Mouse (Mus musculus): ENCODE data around the gene Doc2g. TPM values are rescaled to one million over a fixed set of nuclear protein-coding genes. Genes with fewer than 3 reads are reported as not detected.
A peak's percentile ranks its signal among the peaks of the same experiment; 100 is the strongest.
"Not testable (repeated sequence)": the region's sequence is repeated elsewhere in the genome, so short reads cannot be mapped to it uniquely, and the experiment has no call there.

The Doc2g gene
- 2.6 and 2.8 TPM in 2 replicates for polyA plus RNA-seq (2015; fragmentation: Nextera tagmentation; extraction: Ambion mirVana)

DNA sequence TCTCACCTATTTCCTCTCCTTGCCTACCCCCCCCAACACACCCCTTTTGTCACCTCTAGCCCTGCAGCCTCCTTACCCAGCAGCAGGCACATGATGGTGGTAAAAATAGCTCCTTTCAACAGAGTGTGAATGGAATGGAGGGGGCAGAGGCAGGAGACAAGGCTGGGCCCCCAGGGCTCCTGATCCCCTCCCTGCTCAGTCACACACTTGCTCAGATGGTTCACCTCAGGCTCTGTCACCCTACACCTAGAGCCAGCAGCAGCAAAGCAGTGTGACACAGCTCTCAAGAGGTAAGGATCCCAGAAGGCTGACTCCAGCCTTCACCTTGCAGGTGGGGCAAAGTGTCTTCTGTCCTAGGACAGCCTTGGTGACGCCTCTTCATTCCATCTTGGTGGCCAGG is at the start of gene Doc2g:
Gene Doc2g, plus strand, starts transcription at position 202 of the 400 bp plus-strand sequence.
- ATAC-seq (replicated peaks; ENCODE audit: low FRiP score, low read depth) (no peak), DNase-seq (ENCODE audit: low spot score) (no peak)
- 46% methylated on average over 1 of the region's 1 CpGs for WGBS
- H3K27me3 ChIP-seq (ENCODE audit: insufficient read depth, low read length): no peaks in the 10 kb centered on the region
- H3K9ac ChIP-seq (ENCODE audit: low read depth, low read length): no peak within 1 kb of the TSS
- no peak for TF ChIP-seq CTCF (IDR thresholded peaks at IDR 0.05; ENCODE audit: low read depth)
- no peak within 1 kb of the TSS for H3K27ac ChIP-seq
- peaks cover 8% of the 10 kb centered on the region; the same call in 1 of the 2 replicates for H3K4me1 ChIP-seq (replicated peaks; ENCODE audit: insufficient read depth, low read length)
- H3K36me3 ChIP-seq (ENCODE audit: insufficient read depth, low read length): peaks cover 13% of the 10 kb centered on the region
- no peaks in the 10 kb centered on the region for H3K9me3 ChIP-seq (replicated peaks; ENCODE audit: low read length)
- no peak within 1 kb of the TSS for H3K4me3 ChIP-seq (replicated peaks; ENCODE audit: low read depth, low read length)
- no peak within 1 kb of the TSS for H3K4me2 ChIP-seq (ENCODE audit: low read length)

DNA sequence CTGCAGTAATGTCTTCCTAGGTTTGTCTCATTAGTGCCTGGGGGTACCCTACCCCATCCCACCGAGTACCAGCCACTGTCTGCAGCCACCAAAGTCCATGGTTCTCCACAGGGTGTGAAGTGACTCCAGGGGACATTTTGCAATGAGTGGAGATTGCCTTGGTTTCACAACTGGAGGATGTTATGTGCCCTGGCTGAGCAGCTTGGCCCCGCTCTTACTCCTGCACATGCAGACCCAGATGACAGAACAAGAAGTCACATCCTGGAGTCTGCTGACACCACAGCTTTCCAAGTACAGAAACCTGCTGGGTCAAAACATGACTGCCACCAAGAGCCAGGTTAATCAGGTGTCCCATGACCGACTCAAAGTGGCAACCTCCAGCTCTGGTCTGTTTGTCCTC is 48.1 kb upstream of the Doc2g start:
- no peak for DNase-seq (ENCODE audit: low spot score)
- H3K9ac ChIP-seq (ENCODE audit: low read depth, low read length): no peak overlapping the region
- TF ChIP-seq CTCF (IDR thresholded peaks at IDR 0.05; ENCODE audit: low read depth): no peak
- H3K4me3 ChIP-seq (replicated peaks; ENCODE audit: low read depth, low read length): no peak overlapping the region
- ATAC-seq (replicated peaks; ENCODE audit: low FRiP score, low read depth): no peak
- no peak overlapping the region for H3K4me2 ChIP-seq (ENCODE audit: low read length)
- no peak overlapping the region for H3K27ac ChIP-seq
- H3K36me3 ChIP-seq (ENCODE audit: insufficient read depth, low read length): no peaks in the 10 kb centered on the region
- 64% methylated on average over 3 of the region's 3 CpGs for WGBS
- H3K27me3 ChIP-seq (ENCODE audit: insufficient read depth, low read length): no peaks in the 10 kb centered on the region
- H3K9me3 ChIP-seq (replicated peaks; ENCODE audit: low read length): no peaks in the 10 kb centered on the region
- no peaks in the 10 kb centered on the region for H3K4me1 ChIP-seq (replicated peaks; ENCODE audit: insufficient read depth, low read length)

DNA sequence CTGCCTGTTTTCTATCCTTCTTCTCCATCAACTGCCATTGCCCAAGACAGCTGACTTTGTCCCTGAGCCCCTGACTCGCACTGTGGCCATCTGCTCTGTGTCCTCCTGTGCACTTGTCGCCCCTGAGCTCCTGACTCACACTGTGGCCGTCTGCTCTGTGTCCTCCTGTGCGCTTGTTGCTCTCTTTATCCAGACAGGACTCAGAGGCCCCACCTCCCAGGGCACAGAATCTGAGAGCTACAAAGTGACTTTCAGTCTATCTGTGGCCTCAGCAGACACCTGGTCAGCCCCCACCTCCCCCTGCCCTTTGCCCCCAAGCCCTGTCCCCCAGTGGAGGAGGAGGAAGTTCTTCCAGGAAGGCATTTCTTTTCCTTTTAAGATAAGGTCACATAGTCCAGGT is 47.3 kb upstream of the Doc2g start:
- TF ChIP-seq CTCF (IDR thresholded peaks at IDR 0.05; ENCODE audit: low read depth): no peak
- H3K4me1 ChIP-seq (replicated peaks; ENCODE audit: insufficient read depth, low read length): no peaks in the 10 kb centered on the region
- DNase-seq (ENCODE audit: low spot score): no peak
- H3K4me2 ChIP-seq (ENCODE audit: low read length): no peak overlapping the region
- no peaks in the 10 kb centered on the region for H3K36me3 ChIP-seq (ENCODE audit: insufficient read depth, low read length)
- H3K27me3 ChIP-seq (ENCODE audit: insufficient read depth, low read length): no peaks in the 10 kb centered on the region
- no peak overlapping the region for H3K27ac ChIP-seq
- no peaks in the 10 kb centered on the region for H3K9me3 ChIP-seq (replicated peaks; ENCODE audit: low read length)
- ATAC-seq (replicated peaks; ENCODE audit: low FRiP score, low read depth): no peak
- 41% methylated on average over 4 of the region's 4 CpGs for WGBS
- no peak overlapping the region for H3K4me3 ChIP-seq (replicated peaks; ENCODE audit: low read depth, low read length)
- H3K9ac ChIP-seq (ENCODE audit: low read depth, low read length): no peak overlapping the region

DNA sequence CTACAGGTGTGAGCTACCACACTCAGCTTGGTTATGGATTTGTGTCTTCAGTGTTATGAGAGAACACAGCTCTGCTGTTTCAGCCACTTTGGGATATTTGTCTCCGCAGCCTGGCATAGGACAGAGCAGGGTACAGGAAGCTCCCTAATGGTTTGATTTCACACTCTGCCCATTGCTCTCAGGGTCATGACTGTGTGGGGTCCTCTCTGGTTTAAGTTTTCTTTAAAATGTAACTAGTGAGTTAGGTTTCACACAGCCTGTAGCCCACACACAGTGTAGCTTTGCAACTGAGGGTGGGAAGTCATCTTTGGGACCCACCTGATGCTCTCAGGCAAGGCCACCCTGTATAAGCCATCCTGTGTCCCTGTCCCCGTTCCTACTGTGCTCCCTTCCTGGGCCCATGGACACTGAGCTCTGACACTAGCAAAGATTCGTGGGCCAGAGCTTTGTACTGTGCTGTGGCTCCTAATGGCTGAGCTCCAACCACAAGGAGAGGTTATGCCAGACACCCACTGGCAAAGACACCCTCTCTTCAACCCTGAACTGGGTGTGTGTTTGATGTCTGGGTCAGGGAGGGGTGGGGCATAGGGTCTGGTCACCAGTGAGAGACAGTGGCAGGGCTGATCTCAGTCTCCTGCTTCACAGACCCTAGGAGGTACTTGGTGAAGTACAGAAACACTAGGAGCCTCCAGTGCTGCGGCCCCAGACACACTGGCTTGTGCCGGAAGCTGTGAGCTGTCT is 45.6 kb upstream of the Doc2g start:
- not testable (repeated sequence) for H3K4me3 ChIP-seq (replicated peaks; ENCODE audit: low read depth, low read length); H3K9ac ChIP-seq (ENCODE audit: low read depth, low read length); DNase-seq (ENCODE audit: low spot score); H3K36me3 ChIP-seq (ENCODE audit: insufficient read depth, low read length); H3K27me3 ChIP-seq (ENCODE audit: insufficient read depth, low read length); H3K27ac ChIP-seq; H3K9me3 ChIP-seq (replicated peaks; ENCODE audit: low read length); H3K4me2 ChIP-seq (ENCODE audit: low read length); H3K4me1 ChIP-seq (replicated peaks; ENCODE audit: insufficient read depth, low read length)
- peak; percentile 37 for ATAC-seq (replicated peaks; ENCODE audit: low FRiP score, low read depth)
- 58% methylated on average over 5 of the region's 5 CpGs for WGBS

DNA sequence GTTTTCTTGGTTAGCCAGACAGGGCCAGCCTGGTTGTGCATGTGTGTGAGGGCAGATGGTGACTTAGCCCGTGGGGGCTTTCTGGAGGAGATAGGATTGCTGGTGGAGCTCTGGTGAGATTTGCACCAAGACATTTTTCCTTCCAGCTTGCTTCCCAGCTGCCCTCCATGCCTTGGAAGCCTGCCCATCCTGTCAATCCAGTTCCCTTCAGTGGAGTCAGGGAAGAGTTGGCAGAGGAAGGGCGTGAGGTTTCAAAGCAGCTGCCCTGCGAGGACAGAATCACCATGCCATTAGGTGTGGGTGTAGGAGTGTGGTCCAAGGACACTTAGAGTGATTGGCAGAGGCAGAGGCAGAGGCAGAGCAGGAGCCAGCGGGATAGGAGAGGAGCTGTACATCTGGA is 44.6 kb upstream of the Doc2g start, which contains the start of gene Aldh3b3:
Gene Aldh3b3, plus strand, starts transcription at position 176 of the 400 bp plus-strand sequence.
- Histone ChIP-seq H3K4me3 (replicated peaks; ENCODE audit: low read depth, low read length) (no peak within 1 kb of the TSS), H3K36me3 (ENCODE audit: insufficient read depth, low read length) (no peaks in the 10 kb centered on the region), H3K4me2 (ENCODE audit: low read length) (no peak within 1 kb of the TSS), H3K27ac (no peak within 1 kb of the TSS), H3K9ac (ENCODE audit: low read depth, low read length) (no peak within 1 kb of the TSS), H3K27me3 (ENCODE audit: insufficient read depth, low read length) (no peaks in the 10 kb centered on the region), H3K4me1 (replicated peaks; ENCODE audit: insufficient read depth, low read length) (no peaks in the 10 kb centered on the region), H3K9me3 (replicated peaks; ENCODE audit: low read length) (no peaks in the 10 kb centered on the region)
- no peak for TF ChIP-seq CTCF (IDR thresholded peaks at IDR 0.05; ENCODE audit: low read depth)
- no peak for ATAC-seq (replicated peaks; ENCODE audit: low FRiP score, low read depth)
- 69% methylated on average over 4 of the region's 4 CpGs for WGBS
- DNase-seq (ENCODE audit: low spot score): no peak

DNA sequence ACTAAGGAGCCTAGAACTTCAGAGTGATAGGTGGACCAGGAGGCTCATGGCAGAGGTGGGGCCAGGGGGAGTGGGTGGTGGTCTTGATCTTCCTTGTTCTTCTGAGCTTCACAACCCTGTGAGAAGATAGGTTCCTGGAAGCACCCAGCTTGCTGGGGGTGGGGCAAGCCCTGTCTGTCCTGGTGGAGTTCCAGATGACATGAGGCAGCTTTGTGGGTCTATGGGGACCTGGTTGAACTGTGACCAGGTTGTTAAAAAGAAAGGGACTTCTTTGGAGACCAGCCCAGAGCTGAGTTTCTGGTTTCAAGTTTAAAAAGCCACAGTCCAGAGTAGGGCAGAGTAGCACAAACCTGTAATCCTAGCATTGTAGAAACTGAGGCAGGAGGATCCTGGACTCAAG is 44.1 kb upstream of the Doc2g start:
- ATAC-seq (replicated peaks; ENCODE audit: low FRiP score, low read depth) (no peak), DNase-seq (ENCODE audit: low spot score) (no peak)
- Histone ChIP-seq H3K9me3 (replicated peaks; ENCODE audit: low read length) (no peaks in the 10 kb centered on the region), H3K4me2 (ENCODE audit: low read length) (no peak overlapping the region), H3K36me3 (ENCODE audit: insufficient read depth, low read length) (no peaks in the 10 kb centered on the region), H3K9ac (ENCODE audit: low read depth, low read length) (no peak overlapping the region), H3K4me1 (replicated peaks; ENCODE audit: insufficient read depth, low read length) (no peaks in the 10 kb centered on the region), H3K4me3 (replicated peaks; ENCODE audit: low read depth, low read length) (no peak overlapping the region), H3K27me3 (ENCODE audit: insufficient read depth, low read length) (no peaks in the 10 kb centered on the region), H3K27ac (no peak overlapping the region)
- TF ChIP-seq CTCF (IDR thresholded peaks at IDR 0.05; ENCODE audit: low read depth): no peak

DNA sequence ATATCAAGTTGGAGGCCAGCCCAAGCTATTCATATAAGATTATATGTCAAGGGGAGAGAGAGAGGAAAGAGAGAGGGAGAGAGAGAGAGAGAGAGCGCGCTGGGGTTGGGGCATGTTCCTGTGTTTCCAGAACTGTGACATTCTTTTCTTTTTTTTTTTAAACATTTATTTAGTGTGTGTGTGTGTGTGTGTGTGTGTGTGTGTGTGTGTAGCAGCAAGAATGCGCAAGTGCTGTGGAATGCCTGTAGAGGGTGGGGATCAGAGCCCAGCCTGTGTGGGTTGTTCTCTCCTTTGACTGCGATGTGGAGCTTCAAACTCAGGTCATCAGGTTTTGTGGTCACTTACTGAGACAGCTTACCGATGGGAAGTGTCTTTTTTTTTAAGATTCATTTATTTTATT is 42.9 kb upstream of the Doc2g start:
- Histone ChIP-seq H3K27me3 (ENCODE audit: insufficient read depth, low read length) (no peaks in the 10 kb centered on the region), H3K27ac (no peak overlapping the region), H3K4me3 (replicated peaks; ENCODE audit: low read depth, low read length) (no peak overlapping the region), H3K4me2 (ENCODE audit: low read length) (no peak overlapping the region), H3K9me3 (replicated peaks; ENCODE audit: low read length) (no peaks in the 10 kb centered on the region), H3K9ac (ENCODE audit: low read depth, low read length) (no peak overlapping the region), H3K4me1 (replicated peaks; ENCODE audit: insufficient read depth, low read length) (no peaks in the 10 kb centered on the region), H3K36me3 (ENCODE audit: insufficient read depth, low read length) (no peaks in the 10 kb centered on the region)
- ATAC-seq (replicated peaks; ENCODE audit: low FRiP score, low read depth) (no peak), DNase-seq (ENCODE audit: low spot score) (no peak)
- 81% methylated on average over 5 of the region's 5 CpGs for WGBS
- no peak for TF ChIP-seq CTCF (IDR thresholded peaks at IDR 0.05; ENCODE audit: low read depth)

DNA sequence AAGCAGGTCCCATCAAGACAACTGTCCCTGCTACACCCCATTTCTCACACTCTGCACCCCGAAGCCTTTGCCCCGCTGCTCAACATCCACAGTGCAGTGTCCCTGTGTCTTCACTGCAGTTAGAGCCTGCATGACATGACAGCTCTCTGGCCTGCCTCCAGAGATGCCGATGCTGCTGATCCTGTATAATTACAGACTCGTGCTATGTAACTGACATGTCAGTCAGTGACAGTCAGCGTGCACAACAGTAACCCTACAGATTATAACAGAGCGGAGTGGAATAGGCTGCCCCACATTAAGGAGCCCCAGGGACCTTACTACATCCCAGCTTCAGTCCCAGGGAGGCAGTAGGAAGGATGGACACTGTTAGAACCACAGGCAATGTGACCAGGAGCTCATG is 41.3 kb upstream of the Doc2g start:
- H3K27me3 ChIP-seq (ENCODE audit: insufficient read depth, low read length); H3K9me3 ChIP-seq (replicated peaks; ENCODE audit: low read length); H3K27ac ChIP-seq; H3K4me3 ChIP-seq (replicated peaks; ENCODE audit: low read depth, low read length); H3K36me3 ChIP-seq (ENCODE audit: insufficient read depth, low read length); H3K4me1 ChIP-seq (replicated peaks; ENCODE audit: insufficient read depth, low read length); DNase-seq (ENCODE audit: low spot score); H3K4me2 ChIP-seq (ENCODE audit: low read length); ATAC-seq (replicated peaks; ENCODE audit: low FRiP score, low read depth); H3K9ac ChIP-seq (ENCODE audit: low read depth, low read length): not testable (repeated sequence)
- 74% methylated on average over 6 of the region's 6 CpGs for WGBS

All from kidney, postnatal 0 days (tissue).